Mouse (Mus musculus) hindbrain, postnatal 0 days (tissue): Measurements from ENCODE around the gene Atp6v1b1. TPM values are rescaled to one million over a fixed set of nuclear protein-coding genes. Genes with fewer than 3 reads are reported as not detected.
A peak's percentile ranks its signal among the peaks of the same experiment; 100 is the strongest.

ENCODE experiments used
- ATAC-seq: fragments of 200-750 bp; cut with Nextera tagmentation; 2 replicates; pipeline ENCODE4 v1.8.0; 2017; ENCODE audit warnings: mild to moderate bottlenecking, moderate TSS enrichment, moderate library complexity
- DNase-seq: peaks from one replicate; pipeline ENCODE4 v3.0.0-alpha.2; 2015; ENCODE audit warnings: low spot score
- H3K27ac ChIP-seq: fragments of 300-500 bp; sonication (generic); 2 replicates; pipeline ENCODE4 v1.5.1; 2014; ENCODE audit warnings: mild to moderate bottlenecking
- H3K27me3 ChIP-seq: fragments of 300-500 bp; sonication (generic); 2 replicates; pipeline ENCODE4 v1.6.1; 2014; ENCODE audit warnings: low read length, mixed read lengths; ENCODE audit not compliant: insufficient read depth
- H3K36me3 ChIP-seq: fragments of 300-500 bp; sonication (generic); 2 replicates; pipeline ENCODE4 v1.6.1; 2014; ENCODE audit warnings: low read length, mixed read lengths; ENCODE audit not compliant: insufficient read depth
- H3K4me1 ChIP-seq: fragments of 300-500 bp; sonication (generic); 2 replicates; pipeline ENCODE4 v1.6.1; 2014; ENCODE audit warnings: antibody characterized with exemption, low read length, mixed read lengths; ENCODE audit not compliant: insufficient read depth
- H3K4me2 ChIP-seq: fragments of 300-500 bp; sonication (generic); 2 replicates; pipeline ENCODE4 v1.6.1; 2014; ENCODE audit warnings: low read depth, mild to moderate bottlenecking, low read length, moderate library complexity, mixed read lengths
- H3K4me3 ChIP-seq: fragments of 300-500 bp; sonication (generic); 2 replicates; pipeline ENCODE4 v1.5.1; 2014; ENCODE audit warnings: low read length
- H3K9ac ChIP-seq: fragments of 300-500 bp; sonication (generic); replicated peaks from 2 replicates; pipeline ENCODE4 v1.6.1; 2014; ENCODE audit warnings: mild to moderate bottlenecking, low read length, moderate library complexity, mixed read lengths
- H3K9me3 ChIP-seq: fragments of 300-500 bp; sonication (generic); 2 replicates; pipeline ENCODE4 v1.6.1; 2016; ENCODE audit warnings: low read length, mixed read lengths
- CTCF ChIP-seq: IDR thresholded peaks from 2 replicates; pipeline ENCODE4 v1.5.1; 2016; ENCODE audit warnings: antibody characterized with exemption, control low read depth, low read depth
- WGBS: fragments of 180-500 bp; shearing (Covaris S2); extraction: QIAGEN DNeasy Blood & Tissue Kit; methylation state at CpG from one replicate; pipeline ENCODE4 v1.1.7; 2014; 5-methylcytosine and 5-hydroxymethylcytosine counted together
- polyA plus RNA-seq: library from polyadenylated mRNA; unstranded; fragments of >200 nt; fragmentation: Nextera tagmentation; extraction: Ambion mirVana; gene quantifications from 2 replicates; pipeline ENCODE4 v1.2.1, GENCODE M21; 2015
- total RNA-seq: library from RNA; depleted of rRNA; stranded (reverse); fragments of >200 nt; gene quantifications from 2 replicates; pipeline ENCODE4 v1.2.3, GENCODE M21; 2014

The Atp6v1b1 gene
- total and polyA plus RNA-seq, 2 experiments from 2014 or later = not detected

GRCm38 (mm10) chr6:83750171-83750684, 7.4 kb downstream of the Atp6v1b1 start:
- Histone ChIP-seq H3K4me1 (no peaks in the 10 kb centered on the region), H3K4me3 (no peak overlapping the region), H3K9me3 (no peaks in the 10 kb centered on the region), H3K27me3 (no peaks in the 10 kb centered on the region), H3K36me3 (no peaks in the 10 kb centered on the region), H3K9ac (no peak overlapping the region), H3K4me2 (no peak overlapping the region), H3K27ac (no peak overlapping the region)
- WGBS = 10% methylated on average over 11 of the region's 11 CpGs
- ATAC-seq (no peak), DNase-seq (peak; percentile 63)
- TF ChIP-seq CTCF = peak; percentile 89

GRCm38 (mm10) chr6:83756051-83756450, 13.3 kb downstream of the Atp6v1b1 start:
- no peak overlapping the region for H3K4me3 ChIP-seq
- no peak for TF ChIP-seq CTCF
- no peaks in the 10 kb centered on the region for H3K4me1 ChIP-seq
- H3K36me3 ChIP-seq = no peaks in the 10 kb centered on the region
- WGBS = 73% methylated on average over 9 of the region's 9 CpGs
- DNase-seq (no peak), ATAC-seq (no peak)
- H3K9ac ChIP-seq = no peak overlapping the region
- peaks cover 25% of the 10 kb centered on the region for H3K27me3 ChIP-seq
- no peak overlapping the region for H3K4me2 ChIP-seq
- no peaks in the 10 kb centered on the region for H3K9me3 ChIP-seq
- H3K27ac ChIP-seq = no peak overlapping the region

- DNase-seq (no peak), ATAC-seq (no peak)
- 31% methylated on average over 6 of the region's 6 CpGs for WGBS
- Histone ChIP-seq H3K36me3 (0 out of 2 replicates have a peak, but pooled peaks cover 3% of the 10 kb centered on the region), H3K27me3 (peaks cover 48% of the 10 kb centered on the region), H3K27ac (no peak within 1 kb of the TSS), H3K4me1 (no peaks in the 10 kb centered on the region), H3K4me2 (peak within 1 kb of the TSS; percentile 46), H3K4me3 (peak within 1 kb of the TSS; percentile 16), H3K9me3 (no peaks in the 10 kb centered on the region), H3K9ac (no peak within 1 kb of the TSS; the same call in 1 of the 2 replicates)
- TF ChIP-seq CTCF = no peak
Observed at GRCm38 (mm10) chr6:83762344-83762743, 19.6 kb downstream of the Atp6v1b1 start, which contains the start of gene Ankrd53. Gene Ankrd53, plus strand, starts transcription at chr6:83762644.

GRCm38 (mm10) chr6:83762880-83763431, 20.2 kb downstream of the Atp6v1b1 start:
- 4% methylated on average over 35 of the region's 35 CpGs for WGBS
- DNase-seq (peak; percentile 15), ATAC-seq (0 out of 2 replicates have a peak, but pooled peaks have one; percentile 33)
- Histone ChIP-seq H3K36me3 (0 out of 2 replicates have a peak, but pooled peaks cover 3% of the 10 kb centered on the region), H3K27ac (no peak overlapping the region), H3K9ac (no peak overlapping the region; the same call in 1 of the 2 replicates), H3K4me3 (peak overlapping the region; percentile 16), H3K9me3 (no peaks in the 10 kb centered on the region), H3K27me3 (peaks cover 44% of the 10 kb centered on the region), H3K4me1 (no peaks in the 10 kb centered on the region), H3K4me2 (peak overlapping the region; percentile 46)
- 0 out of 2 replicates have a peak, but pooled peaks have one; percentile 9 for TF ChIP-seq CTCF

- Histone ChIP-seq H3K36me3 (peaks cover 28% of the 10 kb centered on the region; the same call in 1 of the 2 replicates), H3K9me3 (no peaks in the 10 kb centered on the region), H3K27ac (no peak overlapping the region), H3K9ac (no peak overlapping the region), H3K4me1 (no peaks in the 10 kb centered on the region), H3K27me3 (peaks cover 25% of the 10 kb centered on the region; the same call in 1 of the 2 replicates), H3K4me3 (no peak overlapping the region), H3K4me2 (no peak overlapping the region)
- no peak for TF ChIP-seq CTCF
- DNase-seq = no peak
- 90% methylated on average over 3 of the region's 3 CpGs for WGBS
- ATAC-seq = no peak
Observed at GRCm38 (mm10) chr6:83766982-83767381, 24.2 kb downstream of the Atp6v1b1 start.

- peaks cover 30% of the 10 kb centered on the region; the same call in 1 of the 2 replicates for H3K36me3 ChIP-seq
- H3K4me1 ChIP-seq = 0 out of 2 replicates have a peak, but pooled peaks cover under 1% of the 10 kb centered on the region
- no peak overlapping the region for H3K4me3 ChIP-seq
- no peak overlapping the region for H3K27ac ChIP-seq
- no peak overlapping the region for H3K9ac ChIP-seq
- H3K9me3 ChIP-seq = no peaks in the 10 kb centered on the region
- DNase-seq (no peak), ATAC-seq (no peak)
- H3K27me3 ChIP-seq = 0 out of 2 replicates have a peak, but pooled peaks cover 12% of the 10 kb centered on the region
- TF ChIP-seq CTCF = no peak
- no peak overlapping the region for H3K4me2 ChIP-seq
- WGBS = 83% methylated on average over 5 of the region's 5 CpGs
Observed at GRCm38 (mm10) chr6:83768485-83768884, 25.7 kb downstream of the Atp6v1b1 start.

GRCm38 (mm10) chr6:83774126-83774525, 31.3 kb downstream of the Atp6v1b1 start:
- Histone ChIP-seq H3K4me1 (peaks cover 12% of the 10 kb centered on the region; the same call in 1 of the 2 replicates), H3K27ac (no peak overlapping the region), H3K9me3 (no peaks in the 10 kb centered on the region), H3K4me2 (peak overlapping the region; percentile 67), H3K27me3 (no peaks in the 10 kb centered on the region), H3K9ac (no peak overlapping the region), H3K4me3 (peak overlapping the region; percentile 92), H3K36me3 (peaks cover 24% of the 10 kb centered on the region; the same call in 1 of the 2 replicates)
- ATAC-seq (no peak), DNase-seq (no peak)
- WGBS = 63% methylated on average over 9 of the region's 9 CpGs
- TF ChIP-seq CTCF = no peak
